Mouse (Mus musculus): Measurements from ENCODE around the gene Megf11. TPM values are rescaled to one million over a fixed set of nuclear protein-coding genes. Genes with fewer than 3 reads are reported as not detected.
A peak's percentile ranks its signal among the peaks of the same experiment; 100 is the strongest.

The Megf11 gene
- polyA plus RNA-seq (2016; fragmentation: Nextera tagmentation; extraction: Ambion mirVana), result 0.27 and 0.31 TPM in 2 replicates

GRCm38 (mm10) chr9:64385511-64386465 lies at the start of gene Megf11:
Gene Megf11 (plus strand): TSS chr9:64385626.
- H3K9me3 ChIP-seq (replicated peaks), result no peaks in the 10 kb centered on the region
- peaks cover 86% of the 10 kb centered on the region for H3K27me3 ChIP-seq (replicated peaks)
- no peak within 1 kb of the TSS for H3K27ac ChIP-seq
- ATAC-seq, result no peak
- H3K36me3 ChIP-seq, result no peaks in the 10 kb centered on the region
- peak within 1 kb of the TSS; percentile 70 for H3K4me2 ChIP-seq
- peak within 1 kb of the TSS; percentile 49 for H3K4me3 ChIP-seq
- 3% methylated on average over 89 of the region's 93 CpGs for WGBS (ENCODE audit: insufficient replicate concordance)
- peaks cover 13% of the 10 kb centered on the region for H3K4me1 ChIP-seq
- no peak within 1 kb of the TSS for H3K9ac ChIP-seq

- Histone ChIP-seq H3K27me3 (replicated peaks) (no peaks in the 10 kb centered on the region), H3K4me1 (peaks cover 13% of the 10 kb centered on the region), H3K4me2 (no peak overlapping the region), H3K27ac (no peak overlapping the region), H3K4me3 (no peak overlapping the region), H3K9ac (no peak overlapping the region), H3K36me3 (peaks cover 27% of the 10 kb centered on the region), H3K9me3 (replicated peaks) (no peaks in the 10 kb centered on the region)
- ATAC-seq, result no peak
- 78% methylated on average over 6 of the region's 6 CpGs for WGBS (ENCODE audit: insufficient replicate concordance)
Observed at GRCm38 (mm10) chr9:64335825-64336224, 49.6 kb upstream of the Megf11 start.

- WGBS (ENCODE audit: insufficient replicate concordance), result 70% methylated on average over 8 of the region's 8 CpGs
- Histone ChIP-seq H3K4me2 (peak overlapping the region; percentile 83), H3K4me3 (no peak overlapping the region), H3K27me3 (replicated peaks) (no peaks in the 10 kb centered on the region), H3K9me3 (replicated peaks) (no peaks in the 10 kb centered on the region), H3K36me3 (peaks cover 26% of the 10 kb centered on the region), H3K4me1 (peaks cover 30% of the 10 kb centered on the region), H3K9ac (no peak overlapping the region), H3K27ac (no peak overlapping the region)
- ATAC-seq, result no peak
Observed at GRCm38 (mm10) chr9:64339361-64339760, 46.1 kb upstream of the Megf11 start.

GRCm38 (mm10) chr9:64340351-64341253 lies 44.8 kb upstream of the Megf11 start:
- peak overlapping the region; percentile 94 for H3K27ac ChIP-seq
- peak; percentile 90 for ATAC-seq
- H3K4me2 ChIP-seq, result peak overlapping the region; percentile 83
- H3K9me3 ChIP-seq (replicated peaks), result no peaks in the 10 kb centered on the region
- under 1% methylated on average over 85 of the region's 85 CpGs for WGBS (ENCODE audit: insufficient replicate concordance)
- H3K4me1 ChIP-seq, result peaks cover 30% of the 10 kb centered on the region
- no peaks in the 10 kb centered on the region for H3K27me3 ChIP-seq (replicated peaks)
- H3K9ac ChIP-seq, result peak overlapping the region; percentile 93
- H3K4me3 ChIP-seq, result peak overlapping the region; percentile 72
- peaks cover 23% of the 10 kb centered on the region for H3K36me3 ChIP-seq

- Histone ChIP-seq H3K4me3 (peak within 1 kb of the TSS; percentile 72), H3K27ac (peak within 1 kb of the TSS; percentile 94), H3K4me2 (peak within 1 kb of the TSS; percentile 83), H3K36me3 (peaks cover 16% of the 10 kb centered on the region), H3K9me3 (replicated peaks) (no peaks in the 10 kb centered on the region), H3K27me3 (replicated peaks) (no peaks in the 10 kb centered on the region), H3K4me1 (peaks cover 30% of the 10 kb centered on the region), H3K9ac (peak within 1 kb of the TSS; percentile 93)
- WGBS (ENCODE audit: insufficient replicate concordance), result 11% methylated on average over 16 of the region's 16 CpGs
- ATAC-seq, result no peak
Observed at GRCm38 (mm10) chr9:64341254-64341566, 44.2 kb upstream of the Megf11 start, which contains the start of gene Dis3l. Gene Dis3l (minus strand): TSS chr9:64341288.

GRCm38 (mm10) chr9:64341671-64342070 lies 43.8 kb upstream of the Megf11 start:
- no peaks in the 10 kb centered on the region for H3K27me3 ChIP-seq (replicated peaks)
- H3K4me2 ChIP-seq, result peak overlapping the region; percentile 83
- H3K36me3 ChIP-seq, result peaks cover 12% of the 10 kb centered on the region; the same call in 1 of the 2 replicates
- 76% methylated on average over 8 of the region's 8 CpGs for WGBS (ENCODE audit: insufficient replicate concordance)
- H3K9ac ChIP-seq, result peak overlapping the region; percentile 93; the same call in 1 of the 2 replicates
- H3K27ac ChIP-seq, result no peak overlapping the region; the same call in 1 of the 2 replicates
- H3K4me3 ChIP-seq, result peak overlapping the region; percentile 72
- ATAC-seq, result no peak
- H3K4me1 ChIP-seq, result peaks cover 30% of the 10 kb centered on the region
- no peaks in the 10 kb centered on the region for H3K9me3 ChIP-seq (replicated peaks)

- no peaks in the 10 kb centered on the region for H3K9me3 ChIP-seq (replicated peaks)
- H3K27me3 ChIP-seq (replicated peaks), result no peaks in the 10 kb centered on the region
- no peak overlapping the region for H3K9ac ChIP-seq
- H3K36me3 ChIP-seq, result no peaks in the 10 kb centered on the region
- no peak overlapping the region for H3K4me3 ChIP-seq
- H3K27ac ChIP-seq, result no peak overlapping the region
- ATAC-seq, result no peak
- no peak overlapping the region for H3K4me2 ChIP-seq
- WGBS (ENCODE audit: insufficient replicate concordance), result 70% methylated on average over 2 of the region's 2 CpGs
- H3K4me1 ChIP-seq, result peaks cover 30% of the 10 kb centered on the region
Observed at GRCm38 (mm10) chr9:64343656-64344055, 41.8 kb upstream of the Megf11 start.

GRCm38 (mm10) chr9:64345931-64346330 lies 39.5 kb upstream of the Megf11 start:
- WGBS (ENCODE audit: insufficient replicate concordance), result 47% methylated on average over 5 of the region's 5 CpGs
- Histone ChIP-seq H3K27ac (no peak overlapping the region), H3K9ac (no peak overlapping the region), H3K4me1 (peaks cover 16% of the 10 kb centered on the region), H3K4me2 (no peak overlapping the region), H3K4me3 (no peak overlapping the region), H3K9me3 (replicated peaks) (no peaks in the 10 kb centered on the region), H3K36me3 (no peaks in the 10 kb centered on the region), H3K27me3 (replicated peaks) (no peaks in the 10 kb centered on the region)
- ATAC-seq, result no peak

GRCm38 (mm10) chr9:64347377-64347776 lies 38.0 kb upstream of the Megf11 start:
- H3K27me3 ChIP-seq (replicated peaks), result no peaks in the 10 kb centered on the region
- H3K4me3 ChIP-seq, result no peak overlapping the region
- 0% methylated on average over 1 of the region's 1 CpGs for WGBS (ENCODE audit: insufficient replicate concordance)
- H3K4me1 ChIP-seq, result peaks cover 2% of the 10 kb centered on the region; the same call in 1 of the 2 replicates
- no peak overlapping the region for H3K9ac ChIP-seq
- no peaks in the 10 kb centered on the region for H3K9me3 ChIP-seq (replicated peaks)
- no peak overlapping the region for H3K27ac ChIP-seq
- no peaks in the 10 kb centered on the region for H3K36me3 ChIP-seq
- H3K4me2 ChIP-seq, result no peak overlapping the region
- no peak for ATAC-seq

- 68% methylated on average over 5 of the region's 5 CpGs for WGBS (ENCODE audit: insufficient replicate concordance)
Observed at GRCm38 (mm10) chr9:64349490-64349889, 35.9 kb upstream of the Megf11 start.

GRCm38 (mm10) chr9:64351191-64351590 lies 34.2 kb upstream of the Megf11 start:
- no peaks in the 10 kb centered on the region for H3K4me1 ChIP-seq
- H3K27me3 ChIP-seq (replicated peaks), result no peaks in the 10 kb centered on the region; the same call in 1 of the 2 replicates
- H3K27ac ChIP-seq, result no peak overlapping the region
- no peak overlapping the region for H3K4me3 ChIP-seq
- H3K9ac ChIP-seq, result no peak overlapping the region
- no peak overlapping the region for H3K4me2 ChIP-seq
- no peak for ATAC-seq
- no peaks in the 10 kb centered on the region for H3K36me3 ChIP-seq
- H3K9me3 ChIP-seq (replicated peaks), result no peaks in the 10 kb centered on the region
- 26% methylated on average over 3 of the region's 3 CpGs for WGBS (ENCODE audit: insufficient replicate concordance)

More at GRCm38 (mm10) chr9:64349490-64349889, 35.9 kb upstream of the Megf11 start:
- H3K4me2 ChIP-seq, result no peak overlapping the region
- no peak overlapping the region for H3K4me3 ChIP-seq
- H3K9me3 ChIP-seq (replicated peaks), result no peaks in the 10 kb centered on the region
- H3K27me3 ChIP-seq (replicated peaks), result no peaks in the 10 kb centered on the region
- H3K36me3 ChIP-seq, result no peaks in the 10 kb centered on the region
- no peak overlapping the region for H3K27ac ChIP-seq
- ATAC-seq, result no peak
- H3K9ac ChIP-seq, result no peak overlapping the region
- no peaks in the 10 kb centered on the region for H3K4me1 ChIP-seq
